Mouse (Mus musculus) brain, adult 2 months (tissue): Measurements from ENCODE around the gene Olfr1513.
"Not testable (repeated sequence)": the region's sequence is repeated elsewhere in the genome, so short reads cannot be mapped to it uniquely, and the experiment has no call there.

Experiments
- DNase-seq: peaks from one replicate; pipeline ENCODE4 v3.0.0; 2011; ENCODE audit warnings: low read depth, low spot score

Olfr1513 gene

GRCm38 (mm10) chr14:52356308-52356707 lies at the start of gene Olfr1513:
Olfr1513 (minus strand) TSS chr14:52356408.
- no peak for DNase-seq

- DNase-seq, result no peak
Observed at GRCm38 (mm10) chr14:52397279-52397678, 41.1 kb upstream of the Olfr1513 start, which contains the start of gene Olfr1511. Olfr1511 (minus strand) TSS chr14:52397379.

DNA sequence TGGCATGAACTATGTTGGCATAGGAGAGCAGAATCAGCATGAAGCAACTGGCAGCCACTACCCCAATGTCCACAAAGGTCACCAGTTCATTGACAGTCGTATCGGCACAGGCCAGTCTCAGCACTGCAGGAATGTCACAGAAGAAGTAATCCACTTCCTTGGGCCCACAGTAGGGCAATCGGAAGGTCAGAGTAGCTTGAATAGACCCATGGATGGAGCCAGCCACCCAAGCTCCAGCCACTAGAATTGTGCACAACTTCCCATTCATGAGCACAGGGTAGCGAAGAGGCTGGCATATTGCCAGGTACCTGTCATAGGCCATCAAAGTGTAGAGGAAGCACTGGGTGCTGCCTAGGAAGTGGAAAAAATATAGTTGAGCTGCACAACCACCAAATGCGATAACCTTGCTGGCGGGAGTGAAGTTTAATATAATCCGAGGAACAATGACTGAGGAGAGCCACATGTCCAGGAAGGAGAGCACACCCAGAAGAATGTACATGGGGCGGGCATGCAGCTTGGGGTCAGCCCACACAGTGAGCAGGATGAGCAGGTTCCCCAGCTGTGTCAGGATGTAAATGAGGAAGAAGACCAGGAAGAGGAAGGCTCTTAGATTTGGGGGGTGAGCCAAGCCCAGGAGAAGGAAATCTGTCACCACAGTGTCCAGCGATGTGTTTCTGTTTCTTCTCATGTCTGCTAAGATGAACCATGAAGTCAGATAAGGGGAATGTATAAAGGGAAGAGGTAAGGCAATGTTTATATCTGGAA lies 34.1 kb upstream of the Olfr1513 start:
- not testable (repeated sequence) for DNase-seq

DNA sequence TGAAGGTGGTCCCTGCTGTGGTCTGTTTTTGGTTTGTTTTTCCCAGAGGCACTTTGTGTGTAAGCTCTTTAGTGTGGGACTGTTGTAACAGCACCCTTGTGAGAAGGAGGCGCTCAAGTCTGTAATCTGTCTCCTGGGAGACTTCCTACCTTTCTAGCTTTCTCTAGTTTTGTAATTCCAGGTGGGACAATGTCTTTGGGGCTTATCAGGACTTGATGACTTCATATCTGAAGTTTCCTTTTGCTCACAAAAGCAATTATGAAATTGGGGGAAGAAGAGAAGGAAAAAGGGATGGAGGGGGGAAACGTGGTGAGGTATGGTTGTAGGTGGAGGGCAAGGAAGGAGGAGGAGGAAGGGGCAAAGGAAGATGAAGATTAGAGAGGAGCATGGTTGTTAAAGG lies 22.9 kb upstream of the Olfr1513 start, which contains the start of gene Olfr1512:
TSS of gene Olfr1512 (minus strand) at position 101 of the 400 bp plus-strand sequence.
- no peak for DNase-seq

- DNase-seq, result peak; percentile 27
Observed at GRCm38 (mm10) chr14:52368741-52369140, 12.5 kb upstream of the Olfr1513 start.

DNA sequence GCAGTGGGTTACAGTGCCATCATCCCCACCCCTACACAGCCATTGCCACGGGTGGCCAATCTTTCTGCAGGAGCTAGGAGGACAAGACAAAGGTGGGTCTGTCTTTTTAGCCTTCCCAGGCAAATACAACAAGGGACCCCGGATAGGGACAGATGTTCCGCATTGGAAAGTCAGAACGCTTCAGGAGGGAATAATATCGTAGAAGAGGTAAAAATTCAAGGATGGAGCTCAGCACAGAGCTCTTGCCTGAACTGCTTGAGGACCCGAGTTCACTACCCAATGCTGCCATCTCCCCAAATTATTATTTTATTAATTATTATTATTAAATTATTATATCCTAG lies 16.7 kb downstream of the Olfr1513 start:
- no peak for DNase-seq

DNA sequence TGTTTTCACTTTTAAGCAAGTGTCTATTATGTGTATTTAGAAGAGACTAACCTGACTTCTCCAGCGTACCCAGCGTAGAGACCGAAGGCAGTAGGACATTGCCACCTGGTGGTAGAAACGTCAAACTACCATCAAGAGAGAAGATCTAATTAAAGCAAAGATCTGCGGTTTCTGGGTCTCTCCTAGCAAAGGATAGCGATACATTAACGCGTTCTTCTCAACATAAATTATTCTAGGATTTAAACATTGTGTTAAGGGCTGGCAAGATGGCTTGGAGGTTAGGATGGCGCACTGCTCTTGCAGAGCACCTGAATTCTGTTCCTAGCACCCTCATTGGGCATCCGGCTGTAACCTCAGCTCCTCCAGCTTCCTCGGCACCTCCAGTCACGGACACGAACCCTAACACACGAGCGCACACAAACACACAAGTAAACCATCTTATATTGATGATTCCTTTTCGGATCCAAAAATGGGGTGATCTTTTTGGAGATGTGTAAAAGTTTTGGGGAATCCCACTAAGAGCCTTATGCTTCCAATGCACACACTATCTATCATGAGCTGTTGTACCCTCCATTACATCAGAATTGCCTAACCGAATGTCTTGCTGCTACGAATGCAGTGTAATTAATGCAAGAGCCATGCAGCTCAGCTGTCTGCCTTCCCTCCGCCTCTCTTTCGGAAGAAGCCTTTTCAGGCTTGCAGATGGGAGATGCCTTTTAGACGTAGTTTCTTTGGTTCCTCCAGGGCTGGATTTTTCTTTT lies 17.3 kb downstream of the Olfr1513 start:
- peak; percentile 92 for DNase-seq

DNA sequence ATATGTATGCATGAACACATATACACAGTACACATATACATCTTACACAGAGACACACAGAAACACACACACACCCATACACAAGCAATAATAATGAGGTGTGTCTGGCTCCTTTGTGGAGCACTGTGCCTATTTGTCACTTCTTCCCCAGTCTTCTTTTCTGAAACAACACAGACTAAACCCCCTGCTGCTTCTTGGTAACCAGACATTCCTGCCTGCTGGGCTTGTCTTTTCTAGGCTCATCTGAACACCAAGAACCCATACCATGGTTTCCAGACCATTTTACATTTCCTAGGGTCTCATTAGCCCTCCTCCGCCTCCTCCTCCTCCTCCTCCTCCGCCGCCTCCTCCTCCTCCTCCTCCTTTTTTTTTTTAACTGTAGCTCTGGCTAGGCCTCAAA lies 24.0 kb downstream of the Olfr1513 start:
- no peak for DNase-seq

DNA sequence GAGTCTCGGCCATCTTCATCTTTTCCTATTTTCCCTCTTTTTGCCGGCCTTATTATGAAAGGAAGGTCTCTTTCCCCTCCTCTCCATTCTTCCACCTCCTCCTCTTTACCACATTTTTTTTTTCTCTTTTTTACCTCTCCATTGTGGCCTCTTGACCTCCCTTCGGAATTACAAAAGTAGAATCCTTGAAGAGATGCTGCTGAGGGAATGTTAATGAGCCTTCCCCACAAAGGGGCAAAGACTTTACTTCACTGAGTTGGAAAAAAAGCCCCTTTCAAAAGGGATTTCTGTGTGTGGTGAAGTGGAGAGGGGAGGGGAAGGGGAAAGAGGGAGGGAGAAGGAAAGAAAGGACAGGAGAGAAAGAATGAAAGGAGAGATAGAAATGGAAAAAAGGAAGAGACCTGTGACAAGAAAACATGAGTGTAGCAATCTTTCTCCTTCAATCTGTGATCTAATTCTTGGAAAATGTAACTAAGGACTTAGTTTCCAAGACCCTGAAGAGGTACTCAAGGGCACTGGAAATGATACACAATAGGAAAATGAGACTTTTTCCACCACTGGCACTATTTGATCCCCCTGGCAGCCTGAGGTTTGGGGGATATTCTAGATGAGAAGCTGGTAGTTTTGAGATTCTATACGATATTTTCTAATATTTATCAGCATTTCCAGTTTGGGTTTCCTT lies 25.0 kb downstream of the Olfr1513 start:
- no peak for DNase-seq

- no peak for DNase-seq
Observed at GRCm38 (mm10) chr14:52327910-52328812, 28.0 kb downstream of the Olfr1513 start, which contains the start of gene Sall2. Sall2 (minus strand) TSS chr14:52328762.

- DNase-seq, result peak; percentile 21
Observed at GRCm38 (mm10) chr14:52327375-52327901, 28.8 kb downstream of the Olfr1513 start.

- DNase-seq, result peak; percentile 53
Observed at GRCm38 (mm10) chr14:52325890-52326289, 30.3 kb downstream of the Olfr1513 start.

DNA sequence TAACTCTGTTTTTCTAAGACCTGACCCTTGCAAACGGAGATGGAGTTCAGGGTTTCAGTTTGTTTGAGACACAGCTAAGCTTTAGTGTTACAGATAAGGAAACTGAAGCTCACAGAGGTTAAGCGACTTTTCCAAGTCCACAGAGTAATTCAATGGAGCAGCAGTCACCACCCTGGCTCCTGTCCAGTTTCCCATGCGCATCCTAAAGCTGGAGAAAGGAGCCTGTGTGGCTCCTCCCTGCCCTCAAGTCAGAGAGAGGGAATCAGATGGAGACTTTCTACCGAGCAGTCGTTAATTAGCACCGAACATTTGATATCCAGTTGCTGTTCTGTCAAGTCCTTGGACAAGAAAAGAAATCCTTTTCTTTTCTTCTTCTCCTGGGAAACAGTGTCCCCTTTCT lies 36.8 kb downstream of the Olfr1513 start:
- no peak for DNase-seq

DNA sequence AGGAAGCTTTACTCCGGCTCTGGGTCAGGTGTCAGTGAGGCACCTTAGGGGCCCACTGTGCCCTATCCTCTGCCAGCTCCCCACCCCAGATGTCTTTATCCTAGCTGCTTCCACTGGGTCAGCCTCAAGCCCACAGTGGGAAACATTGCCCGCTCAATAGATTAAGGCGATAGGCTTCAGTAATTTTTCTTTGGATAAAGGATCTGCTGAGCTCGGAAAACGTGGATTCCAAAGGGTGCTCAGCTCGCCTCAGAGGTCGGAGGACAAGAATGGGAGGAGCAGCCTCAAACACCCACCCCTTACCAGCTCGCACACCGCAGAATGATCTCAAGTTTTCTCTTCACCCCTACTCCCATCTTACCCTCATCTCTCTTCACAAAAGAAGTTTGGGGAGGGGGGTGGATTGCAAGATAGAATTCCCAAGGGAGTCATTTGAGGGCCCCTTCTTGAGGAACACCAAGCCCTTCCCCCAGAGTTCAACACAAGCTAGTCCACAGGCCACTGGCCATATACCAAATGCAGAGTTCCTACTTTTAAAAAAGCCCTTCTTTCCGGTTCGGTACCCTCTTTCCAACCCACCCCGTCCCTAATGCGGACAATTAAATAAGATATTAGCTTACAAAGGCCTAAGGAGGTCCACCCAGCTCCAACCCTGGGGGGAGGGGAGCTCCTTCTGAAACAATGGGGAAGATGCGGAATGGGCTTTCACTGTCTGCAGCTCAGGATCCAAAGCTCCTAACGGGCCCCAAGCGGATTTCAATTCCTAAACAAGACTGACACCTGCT lies 39.6 kb downstream of the Olfr1513 start:
- peak; percentile 51 for DNase-seq

DNA sequence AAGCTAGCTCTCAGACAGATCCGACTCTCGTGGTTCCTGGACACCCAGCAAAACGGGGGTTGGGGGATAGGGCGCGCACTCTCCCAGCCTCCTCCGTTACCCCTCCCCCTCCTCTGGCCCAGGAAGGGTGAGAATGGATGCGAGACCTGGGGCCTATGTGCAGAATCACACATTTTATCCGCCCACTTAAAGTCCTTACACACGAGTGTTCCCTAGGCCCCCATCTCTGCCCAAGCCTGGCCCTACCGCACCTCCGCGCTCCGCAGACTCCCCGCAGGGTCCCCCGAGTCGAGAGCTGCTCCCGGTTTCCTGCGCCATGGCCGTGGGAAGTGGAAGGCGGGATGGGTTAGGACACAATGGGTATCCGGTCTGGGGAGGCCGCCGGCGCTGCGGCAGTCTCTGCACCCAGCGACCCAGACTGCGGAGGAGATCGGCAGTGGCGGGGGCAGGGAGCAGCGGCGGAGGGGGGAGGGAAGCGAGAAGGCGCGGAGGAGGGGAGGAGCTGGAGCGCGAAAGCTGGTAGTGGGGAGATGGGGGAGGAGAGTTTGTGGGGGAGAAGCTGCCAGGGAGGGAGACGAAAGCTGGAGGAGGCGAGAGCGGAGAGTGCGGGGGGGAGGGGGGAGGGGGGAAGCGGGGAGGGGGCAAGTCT lies 40.3 kb downstream of the Olfr1513 start:
- DNase-seq, result peak; percentile 92

DNA sequence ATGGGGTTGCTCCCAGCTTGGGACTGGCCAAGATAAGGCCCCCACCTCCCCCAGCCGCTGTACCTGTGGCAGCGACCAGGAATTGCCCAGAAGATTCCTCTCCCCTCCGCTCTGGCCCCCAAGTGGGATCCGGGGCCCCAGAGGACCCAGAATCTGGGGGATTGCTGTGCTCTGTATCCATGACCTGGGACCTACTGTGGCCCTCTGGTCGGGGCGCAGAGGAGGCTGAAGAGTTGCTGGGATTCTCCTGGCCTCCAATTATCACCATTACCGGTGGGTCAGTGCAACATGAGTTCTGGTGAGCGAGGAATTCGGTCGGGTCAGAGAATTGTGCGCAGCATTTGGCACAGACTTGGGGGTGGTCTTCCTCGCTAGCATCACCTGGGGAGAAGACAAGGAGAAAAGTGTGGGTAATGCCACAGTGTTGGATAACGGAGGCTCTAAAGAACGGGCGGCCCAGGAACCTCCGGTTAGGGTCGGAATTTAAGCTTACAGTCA lies 40.9 kb downstream of the Olfr1513 start:
- no peak for DNase-seq

DNA sequence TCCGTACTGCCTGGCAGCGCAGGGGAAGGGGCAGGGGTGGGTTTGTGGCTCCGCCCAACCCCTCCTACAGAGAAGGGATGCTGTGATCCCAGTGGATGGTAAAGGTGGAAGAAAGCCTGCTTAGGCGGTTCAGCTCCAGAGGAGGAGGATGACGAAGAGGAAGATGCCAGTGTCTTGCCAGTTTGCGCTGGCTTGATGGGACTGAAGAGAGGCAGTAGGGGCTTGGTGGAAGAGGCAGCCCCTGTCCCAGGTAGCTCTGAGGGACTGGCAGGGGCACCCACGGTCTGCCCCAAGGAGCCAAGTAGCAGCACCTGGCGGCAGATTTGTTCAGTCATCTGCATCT lies 41.4 kb downstream of the Olfr1513 start:
- DNase-seq, result peak; percentile 48

- DNase-seq, result no peak
Observed at GRCm38 (mm10) chr14:52313931-52314807, 42.0 kb downstream of the Olfr1513 start.
